Mouse (Mus musculus): ENCODE measurements around the gene Comp. TPM values are rescaled to one million over a fixed set of nuclear protein-coding genes. Genes with fewer than 3 reads are reported as not detected.

Gene Comp
- total and polyA plus RNA-seq, 3 experiments = 0.13 to 0.16 TPM; not detected in 1

DNA sequence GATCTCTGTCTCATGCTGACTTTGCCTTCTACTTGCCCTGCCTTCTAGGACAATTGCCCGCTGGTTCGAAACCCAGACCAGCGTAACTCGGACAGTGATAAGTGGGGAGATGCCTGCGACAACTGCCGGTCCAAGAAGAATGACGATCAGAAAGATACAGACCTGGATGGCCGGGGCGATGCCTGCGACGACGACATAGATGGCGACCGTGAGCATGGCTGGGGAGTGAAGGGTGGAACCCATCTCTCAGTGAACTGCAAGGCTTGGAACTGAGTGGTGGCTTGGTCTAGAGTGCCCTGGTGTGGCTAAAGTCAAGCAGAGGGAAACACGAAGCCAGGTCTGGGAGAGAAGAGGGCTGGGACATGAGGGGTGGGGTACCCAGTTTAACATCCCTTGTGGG, 3.7 kb downstream of the Comp start:
- Histone ChIP-seq H3K79me2 (replicated peaks; ENCODE audit: control insufficient read depth, extremely low read depth, insufficient read depth, poor library complexity, severe bottlenecking) (no peaks in the 10 kb centered on the region), H3K27ac (ENCODE audit: insufficient read depth, low read depth) (no peak overlapping the region), H3K4me2 (ENCODE audit: insufficient read depth, low read depth, poor library complexity, severe bottlenecking) (no peak overlapping the region), H3K27me3 (replicated peaks) (peaks cover 7% of the 10 kb centered on the region), H3K4me1 (ENCODE audit: control insufficient read depth in 1 of 2, insufficient read depth in 2 of 2) (peaks cover 3 to 11% of the 10 kb centered on the region in 2 experiments), H3K9ac (ENCODE audit: insufficient read depth, low read depth) (no peak overlapping the region), H3K4me3 (replicated peaks in 1 of 3; ENCODE audit: low read depth in 2 of 3, low read length in 2 of 3, poor library complexity in 1 of 3) (no peak overlapping the region), H3K36me3 (replicated peaks in 1 of 2; ENCODE audit: control insufficient read depth in 1 of 2, insufficient read depth in 1 of 2, low read length in 1 of 2) (no peaks in the 10 kb centered on the region), H3K9me3 (replicated peaks; ENCODE audit: low read length) (peaks cover 22% of the 10 kb centered on the region)
- dilution Hi-C loops (cut with MboI; ENCODE audit: extremely low pct_ligation_motif_present, extremely low pct_unique_long_range_greater_than_20kb, low sequenced_read_pairs) = no loop called here
- TF ChIP-seq MXI1 (IDR thresholded peaks at IDR 0.05; ENCODE audit: low read depth, low read length) (no peak), CTCF (conservative IDR thresholded peaks at IDR 0.05 in 1 of 2, IDR thresholded peaks at IDR 0.05 in 1 of 2; ENCODE audit: low read depth in 2 of 2, low read length in 2 of 2) (peak in 1 of 2 experiments; percentile 40; a peak in 2 of 4 replicates), PAX5 (IDR thresholded peaks at IDR 0.05; ENCODE audit: low read length) (no peak)
- in situ Hi-C loops (cut with MboI; ENCODE audit: low pct_ligation_motif_present, low pct_unique_long_range_greater_than_20kb, low sequenced_read_pairs) = no loop called here
- DNase-seq (ENCODE audit: extremely low read depth) = no peak

- Histone ChIP-seq H3K27me3 (replicated peaks) (no peaks in the 10 kb centered on the region), H3K9me3 (replicated peaks; ENCODE audit: low read length) (peaks cover 11% of the 10 kb centered on the region), H3K27ac (ENCODE audit: insufficient read depth, low read depth) (no peak overlapping the region), H3K4me2 (ENCODE audit: insufficient read depth, low read depth, poor library complexity, severe bottlenecking) (no peak overlapping the region), H3K36me3 (replicated peaks in 1 of 2; ENCODE audit: control insufficient read depth in 1 of 2, insufficient read depth in 1 of 2, low read length in 1 of 2) (peaks cover 0 to 14% of the 10 kb centered on the region in 2 experiments), H3K79me2 (replicated peaks; ENCODE audit: control insufficient read depth, extremely low read depth, insufficient read depth, poor library complexity, severe bottlenecking) (no peaks in the 10 kb centered on the region), H3K9ac (ENCODE audit: insufficient read depth, low read depth) (no peak overlapping the region), H3K4me1 (ENCODE audit: control insufficient read depth in 1 of 2, insufficient read depth in 2 of 2) (peaks cover 0 to 3% of the 10 kb centered on the region in 2 experiments; a peak in 2 of 4 replicates), H3K4me3 (replicated peaks in 1 of 3; ENCODE audit: low read depth in 2 of 3, low read length in 2 of 3, poor library complexity in 1 of 3) (no peak overlapping the region)
- DNase-seq (ENCODE audit: extremely low read depth) = no peak
- in situ Hi-C loops (cut with MboI; ENCODE audit: low pct_ligation_motif_present, low pct_unique_long_range_greater_than_20kb, low sequenced_read_pairs) (no loop called here), dilution Hi-C loops (cut with MboI; ENCODE audit: extremely low pct_ligation_motif_present, extremely low pct_unique_long_range_greater_than_20kb, low sequenced_read_pairs) (no loop called here)
- TF ChIP-seq USF2 (conservative IDR thresholded peaks at IDR 0.05; ENCODE audit: low read depth, low read length) (no peak), MAX (IDR thresholded peaks at IDR 0.05; ENCODE audit: low read length) (no peak), MYC (IDR thresholded peaks at IDR 0.05; ENCODE audit: low read depth, low read length) (no peak), POLR2AphosphoS2 (IDR thresholded peaks at IDR 0.05; ENCODE audit: low read depth, low read length) (no peak), CTCF (conservative IDR thresholded peaks at IDR 0.05 in 1 of 2, IDR thresholded peaks at IDR 0.05 in 1 of 2; ENCODE audit: low read depth in 2 of 2, low read length in 2 of 2) (no peak), ELF1 (IDR thresholded peaks at IDR 0.05; ENCODE audit: low read depth, low read length) (no peak), CHD2 (IDR thresholded peaks at IDR 0.05; ENCODE audit: low read length) (no peak), POLR2A (IDR thresholded peaks at IDR 0.05; ENCODE audit: low read depth, low read length) (no peak), IRF4 (IDR thresholded peaks at IDR 0.05; ENCODE audit: low read depth, low read length) (no peak), SMC3 (IDR thresholded peaks at IDR 0.05; ENCODE audit: low read depth, low read length) (no peak), ZKSCAN1 (IDR thresholded peaks at IDR 0.05; ENCODE audit: borderline replicate concordance, low read depth, low read length) (no peak), MAFK (IDR thresholded peaks at IDR 0.05; ENCODE audit: insufficient replicate concordance, low read length) (no peak), MEF2A (IDR thresholded peaks at IDR 0.05; ENCODE audit: borderline replicate concordance, low read depth, low read length) (no peak), USF1 (IDR thresholded peaks at IDR 0.05; ENCODE audit: low read depth, low read length) (no peak), ZMIZ1 (IDR thresholded peaks at IDR 0.05; ENCODE audit: low read depth, low read length) (no peak)
Measured at GRCm38 (mm10) chr8:70380069-70380468, 6.7 kb downstream of the Comp start.

Data from CH12.LX (cell line).